Mouse (Mus musculus) heart, embryonic 16.5 days (tissue): ENCODE data around the gene Nckap5. TPM values are rescaled to one million over a fixed set of nuclear protein-coding genes. Genes with fewer than 3 reads are reported as not detected.

Source experiments
- ATAC-seq: fragments of 200-750 bp; cut with Nextera tagmentation; replicated peaks from 2 replicates; pipeline ENCODE4 v1.8.0; 2017; ENCODE audit warnings: moderate number of reproducible peaks; ENCODE audit not compliant: insufficient read depth, low FRiP score; ENCODE audit errors: extremely low read depth
- H3K27ac ChIP-seq: fragments of 300-500 bp; sonication (generic); 2 replicates; pipeline ENCODE4 v1.5.1; 2014; ENCODE audit warnings: mild to moderate bottlenecking, low read length, control low read depth, moderate library complexity
- H3K27me3 ChIP-seq: fragments of 300-500 bp; sonication (generic); 2 replicates; pipeline ENCODE4 v1.6.1; 2014; ENCODE audit warnings: low read length, mixed read lengths; ENCODE audit not compliant: control insufficient read depth, insufficient read depth
- H3K36me3 ChIP-seq: fragments of 300-500 bp; sonication (generic); 2 replicates; pipeline ENCODE4 v1.6.1; 2014; ENCODE audit not compliant: control insufficient read depth, insufficient read depth
- H3K4me1 ChIP-seq: fragments of 300-500 bp; sonication (generic); 2 replicates; pipeline ENCODE4 v1.6.1; 2014; ENCODE audit warnings: low read length, mixed read lengths; ENCODE audit not compliant: control insufficient read depth, insufficient read depth
- H3K4me2 ChIP-seq: fragments of 300-500 bp; sonication (generic); 2 replicates; pipeline ENCODE4 v1.6.1; 2014; ENCODE audit warnings: low read depth, mild to moderate bottlenecking, control low read depth, low read length
- H3K4me3 ChIP-seq: fragments of 300-500 bp; sonication (generic); 2 replicates; pipeline ENCODE4 v1.5.1; 2014; ENCODE audit warnings: mild to moderate bottlenecking, control low read depth, low read length
- H3K9ac ChIP-seq: fragments of 300-500 bp; sonication (generic); 2 replicates; pipeline ENCODE4 v1.6.1; 2014; ENCODE audit warnings: low read length, control low read depth
- H3K9me3 ChIP-seq: fragments of 300-500 bp; sonication (generic); replicated peaks from 2 replicates; pipeline ENCODE4 v1.6.1; 2016; ENCODE audit warnings: low read length; ENCODE audit not compliant: control insufficient read depth
- WGBS: fragments of 180-500 bp; shearing (Covaris S2); extraction: QIAGEN DNeasy Blood & Tissue Kit; methylation state at CpG from one replicate; pipeline ENCODE4 v1.1.7; 2014; 5-methylcytosine and 5-hydroxymethylcytosine counted together
- polyA plus RNA-seq: library from polyadenylated mRNA; unstranded; fragments of >200 nt; fragmentation: Nextera tagmentation; extraction: Ambion mirVana; gene quantifications from 2 replicates; pipeline ENCODE4 v1.2.1, GENCODE M21; 2015

Nckap5 gene
- polyA plus RNA-seq, 1 experiment from 2014 or later: 8.0 TPM

DNA sequence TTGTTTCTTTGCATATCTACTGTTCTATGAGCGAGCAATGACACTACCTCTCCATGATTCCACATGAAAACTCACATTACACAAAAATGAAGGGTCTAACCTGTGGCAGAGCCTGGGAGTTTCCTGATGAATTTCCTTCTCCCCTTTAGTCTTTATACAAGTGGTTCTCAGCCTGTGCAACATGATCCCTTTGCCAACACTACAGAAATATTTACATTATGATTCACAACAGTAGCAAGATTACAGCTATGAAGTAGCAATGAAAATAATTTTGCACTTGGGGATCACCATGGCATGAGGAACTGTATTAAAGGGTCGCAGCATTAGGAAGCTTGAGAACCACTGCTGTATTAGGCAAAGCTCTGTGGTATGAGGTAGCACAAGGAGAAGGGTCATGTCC is 191.1 kb downstream of the Nckap5 start:
- Histone ChIP-seq H3K27me3 (no peaks in the 10 kb centered on the region), H3K36me3 (no peaks in the 10 kb centered on the region), H3K9ac (no peak overlapping the region), H3K9me3 (no peaks in the 10 kb centered on the region), H3K27ac (no peak overlapping the region), H3K4me3 (no peak overlapping the region), H3K4me1 (no peaks in the 10 kb centered on the region), H3K4me2 (no peak overlapping the region)
- no peak for ATAC-seq
- WGBS: 83% methylated on average over 2 of the region's 2 CpGs

DNA sequence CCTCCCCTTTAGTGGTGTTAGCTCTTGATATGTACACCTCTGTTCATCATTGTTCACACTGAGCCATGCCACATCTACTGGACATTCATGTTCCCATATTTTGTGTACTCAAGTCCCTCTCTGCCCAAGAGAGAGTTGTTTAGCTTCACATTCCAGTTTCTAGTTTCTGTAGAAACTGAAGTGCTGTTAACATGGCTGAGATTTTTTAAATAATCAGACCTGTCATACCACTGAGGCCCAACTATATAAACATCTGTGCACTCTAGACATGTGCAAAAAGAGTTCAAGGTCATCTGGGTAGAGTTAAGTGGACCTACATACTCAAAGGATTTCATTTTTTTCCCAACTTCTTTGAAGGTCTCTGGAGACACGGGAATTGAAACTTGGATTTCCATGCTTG is 193.1 kb downstream of the Nckap5 start:
- no peak overlapping the region for H3K4me2 ChIP-seq
- H3K4me3 ChIP-seq: no peak overlapping the region
- ATAC-seq: no peak
- H3K36me3 ChIP-seq: no peaks in the 10 kb centered on the region
- H3K9ac ChIP-seq: no peak overlapping the region
- H3K27me3 ChIP-seq: no peaks in the 10 kb centered on the region
- WGBS: 82% methylated on average over 1 of the region's 1 CpGs
- H3K27ac ChIP-seq: no peak overlapping the region
- H3K4me1 ChIP-seq: no peaks in the 10 kb centered on the region
- H3K9me3 ChIP-seq: no peaks in the 10 kb centered on the region

GRCm38 (mm10) chr1:126626206-126626605 is 204.4 kb downstream of the Nckap5 start:
- 0 out of 2 replicates have a peak, but pooled peaks cover 2% of the 10 kb centered on the region for H3K4me1 ChIP-seq
- 62% methylated on average over 3 of the region's 3 CpGs for WGBS
- no peaks in the 10 kb centered on the region for H3K36me3 ChIP-seq
- H3K9me3 ChIP-seq: no peaks in the 10 kb centered on the region
- no peak overlapping the region for H3K9ac ChIP-seq
- no peaks in the 10 kb centered on the region for H3K27me3 ChIP-seq
- no peak for ATAC-seq
- no peak overlapping the region for H3K4me2 ChIP-seq
- H3K4me3 ChIP-seq: no peak overlapping the region
- no peak overlapping the region for H3K27ac ChIP-seq

DNA sequence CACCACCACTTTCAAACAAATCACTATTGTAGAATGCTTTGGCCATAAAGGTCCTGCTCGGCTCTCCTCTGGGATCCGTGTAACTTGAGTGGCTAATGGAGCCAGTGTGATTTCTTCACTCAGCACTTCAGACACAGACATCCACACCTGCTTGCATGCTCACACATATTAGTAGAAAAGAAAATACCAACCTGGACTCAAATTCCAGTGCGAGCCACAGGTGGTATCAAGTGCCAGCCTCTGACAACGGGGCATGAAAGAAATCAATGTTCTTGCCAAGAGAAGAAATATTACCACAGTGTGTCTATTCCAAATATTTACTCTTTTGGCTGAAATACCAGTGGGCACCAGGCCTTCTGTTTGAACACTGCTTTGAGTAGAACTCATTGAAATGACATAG is 208.6 kb downstream of the Nckap5 start:
- no peak for ATAC-seq
- Histone ChIP-seq H3K36me3 (no peaks in the 10 kb centered on the region), H3K4me2 (no peak overlapping the region), H3K4me3 (no peak overlapping the region), H3K27me3 (no peaks in the 10 kb centered on the region), H3K27ac (no peak overlapping the region), H3K4me1 (peaks cover 8% of the 10 kb centered on the region), H3K9ac (no peak overlapping the region), H3K9me3 (no peaks in the 10 kb centered on the region)
- WGBS: 68% methylated on average over 4 of the region's 4 CpGs

DNA sequence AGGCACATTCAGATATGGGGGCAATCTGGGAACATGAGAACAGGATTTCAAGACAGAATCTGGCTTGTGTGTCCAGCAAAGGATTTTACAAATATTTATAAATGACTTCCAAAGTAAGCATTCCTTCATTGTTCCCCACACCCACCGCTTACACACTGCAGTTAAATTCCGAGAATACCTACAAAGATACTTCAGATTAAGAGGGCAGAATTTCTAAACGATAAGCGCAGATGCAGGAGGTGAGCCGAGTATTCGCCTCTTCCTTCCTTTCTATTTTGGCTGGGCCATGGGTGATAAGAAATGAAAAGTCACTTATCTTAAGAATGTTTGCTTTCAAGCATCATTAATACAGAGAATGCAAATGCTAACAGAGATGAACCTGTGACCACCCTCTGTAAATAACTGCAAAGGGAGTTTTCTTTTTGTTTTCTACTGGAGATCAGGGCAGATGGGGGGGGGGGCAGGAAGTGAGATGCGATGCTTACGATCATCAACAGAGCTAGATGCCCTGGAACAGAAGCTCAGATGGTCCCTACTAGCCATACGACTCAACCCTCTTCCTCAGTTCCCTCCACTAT is 213.0 kb downstream of the Nckap5 start:
- 38% methylated on average over 9 of the region's 9 CpGs for WGBS
- Histone ChIP-seq H3K4me1 (peaks cover 6% of the 10 kb centered on the region), H3K4me2 (no peak overlapping the region), H3K9ac (no peak overlapping the region), H3K9me3 (0 out of 2 replicates have a peak, but pooled peaks cover 2% of the 10 kb centered on the region), H3K4me3 (no peak overlapping the region), H3K36me3 (no peaks in the 10 kb centered on the region), H3K27me3 (no peaks in the 10 kb centered on the region), H3K27ac (no peak overlapping the region)
- no peak for ATAC-seq

DNA sequence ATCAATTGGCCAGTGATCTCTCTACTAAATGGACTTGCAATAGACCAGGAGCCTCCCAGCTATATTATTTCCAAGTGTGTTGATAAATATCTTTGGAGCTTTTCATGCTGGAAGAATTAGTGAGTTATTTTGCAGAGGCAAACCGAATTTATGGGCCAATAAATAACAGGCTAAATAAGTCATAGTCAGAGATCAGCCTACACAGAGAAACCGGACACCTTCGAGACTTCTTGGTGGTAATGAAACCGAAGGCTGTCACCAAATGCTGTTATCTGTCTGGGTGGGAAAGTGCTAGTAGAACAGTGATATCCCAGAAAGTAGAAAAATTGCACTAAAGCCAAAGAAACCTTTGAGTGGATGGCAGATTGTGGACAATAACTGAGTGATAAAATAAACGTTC is 213.6 kb downstream of the Nckap5 start:
- Histone ChIP-seq H3K27ac (no peak overlapping the region), H3K9me3 (0 out of 2 replicates have a peak, but pooled peaks cover 2% of the 10 kb centered on the region), H3K4me2 (no peak overlapping the region), H3K4me3 (no peak overlapping the region), H3K9ac (no peak overlapping the region), H3K36me3 (no peaks in the 10 kb centered on the region), H3K27me3 (no peaks in the 10 kb centered on the region), H3K4me1 (peaks cover 6% of the 10 kb centered on the region)
- ATAC-seq: no peak
- 52% methylated on average over 5 of the region's 5 CpGs for WGBS

DNA sequence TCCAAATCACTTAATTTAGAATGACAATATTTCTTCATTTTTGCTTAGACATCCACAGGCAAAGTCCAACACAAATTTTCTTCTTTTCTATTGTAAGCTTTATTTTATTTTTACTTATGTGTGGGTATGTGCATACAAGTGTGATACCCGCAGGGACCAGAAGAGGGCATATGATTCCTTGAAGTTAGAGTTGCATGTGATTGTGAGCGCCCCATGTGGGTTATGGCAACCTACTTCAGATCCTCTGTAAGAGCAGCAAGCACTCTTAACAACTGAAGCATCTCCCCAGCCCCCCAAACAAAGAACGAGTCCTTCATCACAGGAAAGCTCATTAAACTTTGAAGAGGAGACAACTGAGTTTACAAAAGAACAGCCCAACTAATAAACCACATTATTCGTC is 217.7 kb downstream of the Nckap5 start:
- H3K36me3 ChIP-seq: no peaks in the 10 kb centered on the region
- no peak overlapping the region for H3K9ac ChIP-seq
- 82% methylated on average over 4 of the region's 4 CpGs for WGBS
- peaks cover 6% of the 10 kb centered on the region for H3K4me1 ChIP-seq
- no peaks in the 10 kb centered on the region for H3K27me3 ChIP-seq
- no peak for ATAC-seq
- H3K4me2 ChIP-seq: no peak overlapping the region
- no peak overlapping the region for H3K4me3 ChIP-seq
- H3K9me3 ChIP-seq: 0 out of 2 replicates have a peak, but pooled peaks cover 2% of the 10 kb centered on the region
- H3K27ac ChIP-seq: no peak overlapping the region

DNA sequence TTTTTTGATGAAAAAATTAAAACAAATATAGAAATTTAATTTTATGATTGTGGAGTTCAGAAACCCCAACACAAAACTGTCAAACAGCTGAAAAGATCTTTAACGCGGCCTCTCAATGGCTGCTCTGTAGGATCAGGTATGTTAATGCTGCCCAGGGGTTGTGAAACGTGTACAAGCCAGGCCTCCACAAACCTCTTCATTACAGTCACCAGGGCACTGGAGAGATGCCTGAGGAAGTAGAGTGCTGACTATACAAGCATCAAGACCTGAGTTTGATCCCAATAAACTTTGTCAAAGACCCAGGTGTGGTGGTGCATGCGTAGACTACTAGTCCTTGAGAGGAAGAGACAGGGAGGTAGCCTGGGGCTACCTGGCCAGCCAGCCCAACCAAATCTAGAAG is 222.0 kb downstream of the Nckap5 start:
- Histone ChIP-seq H3K27ac (no peak overlapping the region), H3K27me3 (no peaks in the 10 kb centered on the region), H3K36me3 (no peaks in the 10 kb centered on the region), H3K9ac (no peak overlapping the region), H3K9me3 (no peaks in the 10 kb centered on the region), H3K4me2 (no peak overlapping the region), H3K4me1 (no peaks in the 10 kb centered on the region), H3K4me3 (no peak overlapping the region)
- WGBS: 90% methylated on average over 4 of the region's 4 CpGs
- no peak for ATAC-seq

DNA sequence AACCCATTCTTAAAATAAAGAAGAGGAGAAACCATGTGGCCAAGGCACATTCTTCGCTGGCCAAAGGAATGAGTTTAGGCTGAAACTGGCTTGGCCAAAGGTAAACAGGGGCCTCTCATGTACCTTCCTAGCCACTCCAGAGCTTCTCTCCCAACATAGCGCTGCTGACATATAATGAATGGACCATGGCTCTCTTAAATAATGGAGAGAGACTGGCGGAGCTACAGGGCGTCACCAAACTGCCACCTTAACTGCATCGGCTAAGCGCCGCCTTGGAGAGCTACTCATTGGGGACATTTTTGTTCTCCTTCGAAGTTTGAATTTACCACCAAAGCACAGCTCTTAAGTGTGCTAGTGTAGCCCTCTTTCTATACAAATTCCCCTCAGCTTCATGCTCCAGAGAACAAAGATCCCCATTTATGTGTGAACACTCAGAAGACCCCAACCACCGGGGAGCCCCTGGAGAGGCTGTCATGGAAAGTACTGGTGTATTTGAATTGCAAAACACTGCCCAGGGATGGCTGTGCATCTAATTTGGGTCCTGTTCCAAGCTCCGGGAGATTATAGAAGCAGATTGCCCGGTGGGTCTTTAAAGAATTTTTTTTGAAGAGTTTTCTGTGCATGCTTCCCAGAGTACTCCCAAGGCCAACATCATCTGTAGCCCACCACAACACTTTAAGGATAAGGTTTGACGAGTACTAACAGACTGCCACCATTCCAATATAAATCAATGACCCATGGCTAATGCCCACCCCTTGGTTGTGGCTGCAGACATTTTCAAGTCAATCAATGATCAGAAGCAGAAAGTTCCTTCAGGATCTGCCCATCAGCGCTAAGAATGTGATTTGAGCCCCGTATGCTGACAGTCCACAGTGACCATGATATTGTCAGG is 224.2 kb downstream of the Nckap5 start:
- no peaks in the 10 kb centered on the region for H3K27me3 ChIP-seq
- no peak overlapping the region for H3K27ac ChIP-seq
- no peaks in the 10 kb centered on the region for H3K9me3 ChIP-seq
- ATAC-seq: no peak
- no peaks in the 10 kb centered on the region for H3K36me3 ChIP-seq
- H3K4me3 ChIP-seq: no peak overlapping the region
- H3K4me1 ChIP-seq: no peaks in the 10 kb centered on the region
- no peak overlapping the region for H3K9ac ChIP-seq
- no peak overlapping the region for H3K4me2 ChIP-seq
- 84% methylated on average over 14 of the region's 14 CpGs for WGBS
